Mouse (Mus musculus): ENCODE measurements around the gene Prune1. TPM values are rescaled to one million over a fixed set of nuclear protein-coding genes. Genes with fewer than 3 reads are reported as not detected.

Prune1 gene
- polyA plus RNA-seq, 2 experiments from 2014 or later = 6.3 to 10.1 TPM

- ATAC-seq = peak; percentile 32
Measured at GRCm38 (mm10) chr3:95210585-95210984, 71.3 kb downstream of the Prune1 start.

GRCm38 (mm10) chr3:95208286-95208685 is 73.6 kb downstream of the Prune1 start:
- ATAC-seq = no peak

- no peak for ATAC-seq
Measured at GRCm38 (mm10) chr3:95203880-95204279, 78.0 kb downstream of the Prune1 start.

Other genes starting within 250 kb of the Prune1 start
- 100 to 1,000 TPM; 171 to 277 TPM for gene Psmd4, start 239.5 kb downstream of the Prune1 start, polyA plus RNA-seq (2017; shearing (Covaris generic))
- 10 to 100 TPM; 13.4 to 14.3 TPM for gene Pip5k1a, start 175.1 kb downstream of the Prune1 start, polyA plus RNA-seq (2017; shearing (Covaris generic))
- gene Vps72, start 171.1 kb downstream of the Prune1 start, polyA plus RNA-seq (2017; shearing (Covaris generic)) = 10 to 100 TPM; 64.3 to 69.5 TPM
- 1 to 10 TPM; 2.5 TPM for gene Tmod4, start 157.6 kb downstream of the Prune1 start, polyA plus RNA-seq (2017; shearing (Covaris generic))
- gene Scnm1, start 148.1 kb downstream of the Prune1 start, polyA plus RNA-seq (2017; shearing (Covaris generic)) = 100 to 1,000 TPM; 110 TPM
- gene Lysmd1, start 148.0 kb downstream of the Prune1 start, polyA plus RNA-seq (2017; shearing (Covaris generic)) = 10 to 100 TPM; 25.4 to 43.9 TPM
- 100 to 1,000 TPM; 238 to 312 TPM for gene Tnfaip8l2, start 139.7 kb downstream of the Prune1 start, polyA plus RNA-seq (2017; shearing (Covaris generic))
- under 1 TPM in 1 of 2 experiments, not detected in 1; 0.08 TPM for gene Sema6c, start 121.6 kb downstream of the Prune1 start, polyA plus RNA-seq (2017; shearing (Covaris generic))
- gene Gabpb2, start 64.2 kb downstream of the Prune1 start, polyA plus RNA-seq (2017; shearing (Covaris generic)) = 10 to 100 TPM; 31.0 to 37.1 TPM
- 100 to 1,000 TPM; 218 to 256 TPM for gene Cdc42se1, start 53.3 kb downstream of the Prune1 start, polyA plus RNA-seq (2017; shearing (Covaris generic))
- gene Mllt11, start 49.9 kb downstream of the Prune1 start, polyA plus RNA-seq (2017; shearing (Covaris generic)) = 10 to 100 TPM; 19.0 to 24.1 TPM
- 1 to 10 TPM in 1 of 2 experiments, under 1 TPM in 1; 0.65 to 1.1 TPM for gene Gm128, start 40.5 kb downstream of the Prune1 start, polyA plus RNA-seq (2017; shearing (Covaris generic))
- gene Bnipl, start 30.9 kb downstream of the Prune1 start, polyA plus RNA-seq (2017; shearing (Covaris generic)) = not detected
- 10 to 100 TPM; 22.1 to 25.3 TPM for gene Mindy1, start 731 bp downstream of the Prune1 start, polyA plus RNA-seq (2017; shearing (Covaris generic))
- gene Anxa9, start 25.1 kb upstream of the Prune1 start, polyA plus RNA-seq (2017; shearing (Covaris generic)) = 1 to 10 TPM in 1 of 2 experiments, under 1 TPM in 1; 0.42 to 1.1 TPM
- 100 to 1,000 TPM; 168 to 244 TPM for gene Cers2, start 32.7 kb upstream of the Prune1 start, polyA plus RNA-seq (2017; shearing (Covaris generic))
- gene Setdb1, start 75.1 kb upstream of the Prune1 start, polyA plus RNA-seq (2017; shearing (Covaris generic)) = 10 to 100 TPM; 20.2 to 26.6 TPM
- not detected for gene 4930558C23Rik, start 120.8 kb upstream of the Prune1 start, polyA plus RNA-seq (2017; shearing (Covaris generic))
- gene Arnt, start 152.3 kb upstream of the Prune1 start, polyA plus RNA-seq (2017; shearing (Covaris generic)) = 10 to 100 TPM; 38.3 to 49.0 TPM
- gene Ctsk, start 217.2 kb upstream of the Prune1 start, polyA plus RNA-seq (2017; shearing (Covaris generic)) = 1 to 10 TPM in 1 of 2 experiments, not detected in 1; 1.1 TPM
- 100 to 1,000 TPM; 433 to 466 TPM for gene Ctss, start 244.7 kb upstream of the Prune1 start, polyA plus RNA-seq (2017; shearing (Covaris generic))

Data from CD4-positive, CD25-positive, alpha-beta regulatory T cell, adult 4 months (primary cell).